Mouse (Mus musculus) liver, embryonic 13.5 days (tissue): ENCODE data around the gene Ccm2. TPM values are rescaled to one million over a fixed set of nuclear protein-coding genes. Genes with fewer than 3 reads are reported as not detected.

Experiments
- ATAC-seq: fragments of 200-750 bp; cut with Nextera tagmentation; 2 replicates; pipeline ENCODE4 v1.8.0; 2017; ENCODE audit warnings: low read depth, mild to moderate bottlenecking, moderate number of reproducible peaks, moderate library complexity
- DNase-seq: peaks from one replicate; pipeline ENCODE4 v3.0.0; 2022
- H3K27ac ChIP-seq: fragments of 300-500 bp; sonication (generic); 2 replicates; pipeline ENCODE4 v1.5.1; 2015; ENCODE audit warnings: moderate library complexity, mild to moderate bottlenecking, inconsistent platforms
- H3K27me3 ChIP-seq: fragments of 300-500 bp; sonication (generic); 2 replicates; pipeline ENCODE4 v1.6.1; 2015; ENCODE audit warnings: mild to moderate bottlenecking, inconsistent platforms
- H3K36me3 ChIP-seq: fragments of 300-500 bp; sonication (generic); 2 replicates; pipeline ENCODE4 v1.6.1; 2015; ENCODE audit warnings: mild to moderate bottlenecking, inconsistent platforms
- H3K4me1 ChIP-seq: fragments of 300-500 bp; sonication (generic); replicated peaks from 2 replicates; pipeline ENCODE4 v1.6.1; 2015; ENCODE audit warnings: inconsistent platforms
- H3K4me2 ChIP-seq: fragments of 300-500 bp; sonication (generic); 2 replicates; pipeline ENCODE4 v1.6.1; 2015; ENCODE audit warnings: inconsistent platforms, mild to moderate bottlenecking, moderate library complexity
- H3K4me3 ChIP-seq: fragments of 300-500 bp; sonication (generic); replicated peaks from 2 replicates; pipeline ENCODE4 v1.5.1; 2015; ENCODE audit warnings: mild to moderate bottlenecking, inconsistent platforms
- H3K9ac ChIP-seq: fragments of 300-500 bp; sonication (generic); 2 replicates; pipeline ENCODE4 v1.6.1; 2015; ENCODE audit warnings: mild to moderate bottlenecking, inconsistent platforms
- H3K9me3 ChIP-seq: fragments of 300-500 bp; sonication (generic); replicated peaks from 2 replicates; pipeline ENCODE4 v1.6.1; 2016; ENCODE audit warnings: inconsistent platforms
- WGBS: fragments of 180-500 bp; shearing (Covaris S2); methylation state at CpG from one replicate; pipeline ENCODE4 v1.1.7; 2015; ENCODE audit not compliant: insufficient replicate concordance; 5-methylcytosine and 5-hydroxymethylcytosine counted together
- polyA plus RNA-seq: library from polyadenylated mRNA; unstranded; fragments of >200 nt; fragmentation: Nextera tagmentation; extraction: Ambion mirVana; gene quantifications from 2 replicates; pipeline ENCODE4 v1.2.1, GENCODE M21; 2015

Gene Ccm2
- polyA plus RNA-seq, 1 experiment from 2014 or later: 46.1 TPM

DNA sequence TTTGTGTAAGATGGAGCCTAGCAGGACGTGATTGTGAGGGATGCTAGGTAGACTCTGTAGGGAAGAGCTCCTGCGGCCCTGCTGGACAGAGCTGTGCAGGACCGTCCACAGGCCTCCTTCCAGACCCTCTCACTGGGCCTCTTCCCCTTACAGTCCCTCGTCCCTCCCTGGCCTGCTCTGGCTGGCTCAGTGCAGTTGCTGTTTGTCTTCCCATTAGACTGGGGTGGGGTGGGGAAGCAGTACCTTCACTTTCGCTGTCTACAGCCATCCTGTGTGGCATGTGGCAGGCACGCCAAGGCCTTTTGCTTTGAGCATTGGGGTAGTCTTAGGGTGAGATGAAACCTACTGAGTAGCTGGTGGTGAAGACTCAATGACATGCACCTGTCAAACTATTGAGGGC lies 15.7 kb downstream of the Ccm2 start:
- Histone ChIP-seq H3K4me2 (peak overlapping the region; percentile 36), H3K4me1 (peaks cover 73% of the 10 kb centered on the region)
- peak; percentile 47 for ATAC-seq

DNA sequence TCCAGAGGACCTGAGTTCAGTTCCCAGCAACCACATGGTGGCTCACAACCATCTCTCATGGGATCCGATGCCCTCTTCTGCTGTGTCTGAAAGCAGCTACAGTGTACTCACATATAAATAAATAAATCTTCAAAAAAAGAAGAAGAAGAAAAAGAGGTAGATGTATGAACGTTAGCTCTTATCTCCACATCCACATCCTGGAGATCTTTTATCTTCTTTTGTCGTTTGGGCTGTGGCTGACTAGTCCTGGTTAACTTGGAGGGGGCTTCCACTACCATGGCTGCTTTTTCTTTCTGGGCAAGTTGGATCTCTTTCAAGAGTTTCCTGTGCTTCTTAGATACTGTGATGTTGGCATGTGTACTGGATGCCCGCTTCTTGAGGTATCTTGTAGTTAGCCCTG lies 16.5 kb downstream of the Ccm2 start:
- Histone ChIP-seq H3K9me3 (no peaks in the 10 kb centered on the region), H3K9ac (no peak overlapping the region), H3K4me3 (no peak overlapping the region), H3K27ac (no peak overlapping the region), H3K36me3 (peaks cover 25% of the 10 kb centered on the region), H3K4me1 (peaks cover 75% of the 10 kb centered on the region), H3K4me2 (no peak overlapping the region), H3K27me3 (no peaks in the 10 kb centered on the region)
- DNase-seq (no peak), ATAC-seq (no peak)
- WGBS: 48% methylated on average over 4 of the region's 4 CpGs

More for the DNA sequence above, 15.7 kb downstream of the Ccm2 start:
- H3K27me3 ChIP-seq: no peaks in the 10 kb centered on the region
- peaks cover 27% of the 10 kb centered on the region for H3K36me3 ChIP-seq
- H3K27ac ChIP-seq: peak overlapping the region; percentile 20; the same call in 1 of the 2 replicates
- DNase-seq: no peak
- H3K9ac ChIP-seq: 0 out of 2 replicates have a peak overlapping the region, but pooled peaks have one; percentile 11
- H3K9me3 ChIP-seq: no peaks in the 10 kb centered on the region
- 47% methylated on average over 6 of the region's 6 CpGs for WGBS
- peak overlapping the region; percentile 23; the same call in 1 of the 2 replicates for H3K4me3 ChIP-seq

DNA sequence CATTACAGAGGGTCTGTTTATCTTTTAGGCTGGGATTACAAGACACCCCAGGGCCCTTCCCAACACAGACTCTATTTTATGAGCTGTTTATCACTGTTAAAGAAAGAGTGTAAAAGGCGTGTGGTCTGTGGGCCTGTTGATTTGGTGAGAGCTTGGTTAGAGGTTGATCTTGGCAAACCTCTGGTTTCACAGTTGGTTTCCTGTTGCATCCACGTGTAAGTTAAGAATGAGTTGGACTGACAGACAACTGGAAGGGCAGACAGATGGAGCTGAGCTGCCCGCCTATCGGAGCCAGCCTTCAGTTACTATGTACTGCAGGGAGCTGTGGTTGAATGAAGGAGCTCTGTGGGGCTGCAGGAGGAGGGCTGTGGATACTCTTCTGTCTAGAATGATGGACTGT lies 19.8 kb downstream of the Ccm2 start:
- ATAC-seq (no peak), DNase-seq (no peak)
- peaks cover 66% of the 10 kb centered on the region for H3K4me1 ChIP-seq
- H3K4me2 ChIP-seq: no peak overlapping the region
- H3K4me3 ChIP-seq: no peak overlapping the region
- H3K9me3 ChIP-seq: no peaks in the 10 kb centered on the region
- peaks cover 42% of the 10 kb centered on the region for H3K36me3 ChIP-seq
- 43% methylated on average over 4 of the region's 4 CpGs for WGBS
- no peak overlapping the region for H3K9ac ChIP-seq
- peak overlapping the region; percentile 11; the same call in 1 of the 2 replicates for H3K27ac ChIP-seq
- H3K27me3 ChIP-seq: no peaks in the 10 kb centered on the region

DNA sequence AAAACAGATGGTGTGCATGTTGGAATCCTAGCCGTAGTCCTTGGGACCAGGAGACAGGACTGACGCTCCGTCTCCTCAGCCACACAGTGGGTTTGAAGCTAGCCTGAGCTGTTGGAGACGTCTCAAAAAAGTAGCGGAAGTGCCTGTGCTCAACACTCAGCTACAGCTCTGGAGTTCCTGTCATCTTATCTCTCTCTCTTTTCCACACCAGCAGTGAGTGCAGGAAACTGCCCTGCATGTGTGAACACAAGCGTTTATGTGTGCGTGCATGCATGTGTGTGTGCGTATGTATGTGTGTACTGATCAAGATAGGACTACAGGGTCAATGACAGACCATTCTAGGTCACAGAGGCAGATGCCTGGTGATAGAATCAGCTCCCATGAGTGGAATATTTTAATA lies 21.3 kb downstream of the Ccm2 start:
- H3K27me3 ChIP-seq: no peaks in the 10 kb centered on the region
- H3K4me3 ChIP-seq: no peak overlapping the region
- peaks cover 52% of the 10 kb centered on the region for H3K4me1 ChIP-seq
- WGBS: 28% methylated on average over 8 of the region's 8 CpGs
- ATAC-seq (peak; percentile 56), DNase-seq (no peak)
- peaks cover 53% of the 10 kb centered on the region for H3K36me3 ChIP-seq
- H3K9ac ChIP-seq: no peak overlapping the region
- peak overlapping the region; percentile 21 for H3K4me2 ChIP-seq
- H3K9me3 ChIP-seq: no peaks in the 10 kb centered on the region
- peak overlapping the region; percentile 67 for H3K27ac ChIP-seq

DNA sequence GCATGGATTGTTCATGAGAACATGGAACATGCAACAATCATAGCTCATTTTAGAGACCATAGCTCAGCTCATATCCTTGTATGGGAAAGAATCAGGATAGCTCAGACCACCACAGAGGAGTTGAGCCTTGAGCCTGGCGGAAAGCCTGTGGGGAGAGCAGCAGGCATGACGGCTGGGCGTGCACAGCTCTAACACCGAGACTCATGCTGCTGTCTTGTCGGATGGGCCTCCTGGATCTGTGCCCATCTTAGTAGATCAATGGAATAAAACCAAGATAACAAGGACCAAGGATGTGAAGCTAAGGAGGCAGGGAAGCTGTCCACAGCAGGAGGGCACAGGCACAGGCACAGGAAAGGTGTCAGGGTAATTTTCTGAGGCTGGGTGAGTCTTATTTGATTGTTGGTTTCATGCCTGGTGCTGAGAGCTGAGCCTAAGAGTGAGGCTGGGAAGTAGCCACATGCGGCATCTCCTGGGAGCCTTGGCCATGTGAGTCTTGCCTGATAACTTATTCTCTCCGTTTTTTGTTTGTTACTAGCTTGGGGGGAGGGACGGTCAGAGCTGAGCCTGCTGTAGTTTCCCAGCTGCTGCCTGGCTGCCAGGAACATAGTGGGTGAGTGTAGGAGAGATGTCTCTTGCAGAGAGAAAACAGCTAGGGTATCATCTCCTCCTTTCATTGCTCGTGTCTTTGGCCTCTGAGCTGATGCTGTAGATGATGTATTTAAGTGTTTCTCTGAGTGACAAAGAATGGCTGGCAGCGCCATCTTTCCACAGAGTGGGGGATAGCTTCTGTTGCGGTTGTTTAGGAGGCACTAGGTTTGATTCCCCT lies 22.1 kb downstream of the Ccm2 start:
- 48% methylated on average over 11 of the region's 11 CpGs for WGBS
- Histone ChIP-seq H3K9ac (peak overlapping the region; percentile 26; the same call in 1 of the 2 replicates), H3K4me3 (no peak overlapping the region), H3K9me3 (no peaks in the 10 kb centered on the region), H3K4me1 (peaks cover 45% of the 10 kb centered on the region), H3K27ac (peak overlapping the region; percentile 68), H3K36me3 (peaks cover 53% of the 10 kb centered on the region), H3K4me2 (peak overlapping the region; percentile 21; the same call in 1 of the 2 replicates), H3K27me3 (no peaks in the 10 kb centered on the region)
- DNase-seq (no peak), ATAC-seq (peak; percentile 27)

DNA sequence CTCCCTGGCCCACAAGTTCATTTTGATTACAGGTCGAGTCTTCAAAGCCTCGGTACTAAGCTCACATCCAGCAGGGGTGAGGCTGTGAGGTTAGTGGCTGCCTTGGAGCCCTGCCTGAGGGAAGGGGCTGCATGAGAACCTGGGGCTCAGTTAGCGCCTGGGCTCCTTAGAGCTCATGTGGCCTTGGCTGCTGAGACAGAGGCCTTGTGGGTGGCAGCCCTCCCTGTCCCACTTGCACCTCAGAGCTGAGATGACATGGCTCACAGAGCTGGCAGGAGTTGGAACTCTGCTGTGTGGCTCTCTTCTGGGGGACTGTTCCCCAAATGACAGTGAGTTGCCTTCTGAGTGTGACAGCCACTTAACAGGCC lies 22.7 kb downstream of the Ccm2 start:
- Histone ChIP-seq H3K36me3 (peaks cover 49% of the 10 kb centered on the region), H3K4me3 (no peak overlapping the region), H3K9me3 (no peaks in the 10 kb centered on the region), H3K27me3 (no peaks in the 10 kb centered on the region), H3K4me2 (no peak overlapping the region), H3K9ac (peak overlapping the region; percentile 26; the same call in 1 of the 2 replicates), H3K27ac (peak overlapping the region; percentile 68; the same call in 1 of the 2 replicates), H3K4me1 (peaks cover 45% of the 10 kb centered on the region)
- no peak; the same call in 1 of the 2 replicates for ATAC-seq
- 38% methylated on average over 3 of the region's 3 CpGs for WGBS
- DNase-seq: no peak

DNA sequence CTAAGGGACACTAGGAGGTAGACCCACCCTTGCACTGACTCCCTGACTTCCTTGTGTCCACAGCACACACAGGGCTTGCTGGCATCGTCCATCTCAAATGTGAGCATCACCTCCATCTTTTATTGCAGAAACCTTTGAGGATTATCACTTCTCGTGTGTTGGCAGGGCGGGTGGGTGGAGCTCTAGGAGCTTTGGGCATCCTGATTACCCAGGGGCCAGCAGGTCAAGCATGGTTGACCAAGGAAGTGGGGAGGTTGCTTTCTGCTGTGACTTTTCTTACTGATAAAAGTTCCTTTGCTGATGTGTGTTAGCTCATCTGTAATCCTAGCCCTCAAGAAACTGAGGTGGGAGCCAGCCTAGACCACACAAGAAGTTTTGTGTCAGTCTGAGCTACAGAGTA lies 29.5 kb downstream of the Ccm2 start:
- no peak overlapping the region for H3K9ac ChIP-seq
- no peaks in the 10 kb centered on the region for H3K27me3 ChIP-seq
- WGBS: 66% methylated on average over 3 of the region's 3 CpGs
- peaks cover 49% of the 10 kb centered on the region for H3K36me3 ChIP-seq
- no peak for ATAC-seq
- H3K4me2 ChIP-seq: no peak overlapping the region
- H3K27ac ChIP-seq: no peak overlapping the region
- no peak for DNase-seq
- H3K4me3 ChIP-seq: no peak overlapping the region
- peaks cover 5% of the 10 kb centered on the region; the same call in 1 of the 2 replicates for H3K4me1 ChIP-seq
- H3K9me3 ChIP-seq: no peaks in the 10 kb centered on the region

DNA sequence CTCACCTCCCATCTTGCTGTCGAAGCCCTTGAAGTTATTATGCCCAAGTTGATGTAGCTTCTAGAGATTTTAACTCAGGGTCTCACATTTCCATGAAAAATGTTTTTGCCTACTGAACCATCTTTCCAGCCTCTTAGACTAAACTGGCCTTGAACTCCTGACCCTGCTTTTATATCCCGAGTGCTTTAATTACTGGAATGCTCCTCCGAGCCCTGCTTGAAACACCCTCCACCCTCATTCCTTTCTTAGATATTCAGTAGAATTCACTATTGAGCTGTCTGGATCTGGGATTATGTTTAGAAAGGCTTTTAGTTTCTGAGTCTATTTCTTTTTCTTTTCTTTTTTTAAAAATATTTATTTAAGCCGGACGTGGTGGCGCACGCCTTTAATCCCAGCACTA lies 32.7 kb downstream of the Ccm2 start:
- H3K4me3 ChIP-seq: no peak overlapping the region
- no peaks in the 10 kb centered on the region for H3K27me3 ChIP-seq
- ATAC-seq: no peak
- DNase-seq: no peak
- H3K36me3 ChIP-seq: peaks cover 38% of the 10 kb centered on the region
- no peaks in the 10 kb centered on the region for H3K9me3 ChIP-seq
- no peak overlapping the region for H3K4me2 ChIP-seq
- 88% methylated on average over 7 of the region's 7 CpGs for WGBS
- no peak overlapping the region for H3K27ac ChIP-seq
- peaks cover 15% of the 10 kb centered on the region for H3K4me1 ChIP-seq
- no peak overlapping the region for H3K9ac ChIP-seq

DNA sequence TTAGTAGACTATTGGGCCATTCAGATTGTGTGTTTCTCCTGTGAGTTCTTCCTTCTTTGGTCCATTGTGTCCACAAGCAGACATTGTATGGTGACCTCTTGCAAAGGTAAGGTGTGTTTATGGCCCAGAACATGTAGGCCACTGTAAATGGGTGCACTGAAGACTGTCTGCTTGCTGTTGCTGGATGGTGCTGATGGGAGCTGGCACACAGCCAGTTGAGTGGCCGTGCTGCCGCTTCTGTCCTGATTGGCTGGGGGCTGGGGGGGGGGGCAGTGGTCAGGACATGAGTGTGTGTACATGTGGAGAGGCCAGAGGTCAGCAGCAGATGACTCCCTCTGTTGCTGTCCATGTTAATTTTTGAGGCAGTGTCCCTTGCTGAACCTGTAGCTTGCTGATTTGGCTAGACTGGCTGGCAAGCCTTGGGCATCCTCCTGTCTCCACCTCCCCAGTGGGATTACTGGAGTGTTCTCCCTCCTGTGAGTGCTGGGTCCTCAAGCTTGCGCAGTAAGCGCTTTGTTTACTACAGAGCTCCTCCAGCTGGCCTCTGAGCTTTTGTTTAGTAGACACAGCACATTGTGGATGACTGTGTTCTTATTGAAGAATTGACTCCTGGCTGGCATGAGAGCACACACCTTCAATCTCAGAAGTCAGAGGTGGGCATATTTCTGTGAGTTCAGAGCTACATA lies 33.5 kb downstream of the Ccm2 start:
- 91% methylated on average over 4 of the region's 4 CpGs for WGBS
- Histone ChIP-seq H3K4me3 (no peak overlapping the region), H3K9me3 (no peaks in the 10 kb centered on the region), H3K4me2 (no peak overlapping the region), H3K27me3 (no peaks in the 10 kb centered on the region), H3K36me3 (peaks cover 44% of the 10 kb centered on the region), H3K27ac (no peak overlapping the region), H3K9ac (no peak overlapping the region), H3K4me1 (peaks cover 19% of the 10 kb centered on the region)
- DNase-seq (no peak), ATAC-seq (no peak)

DNA sequence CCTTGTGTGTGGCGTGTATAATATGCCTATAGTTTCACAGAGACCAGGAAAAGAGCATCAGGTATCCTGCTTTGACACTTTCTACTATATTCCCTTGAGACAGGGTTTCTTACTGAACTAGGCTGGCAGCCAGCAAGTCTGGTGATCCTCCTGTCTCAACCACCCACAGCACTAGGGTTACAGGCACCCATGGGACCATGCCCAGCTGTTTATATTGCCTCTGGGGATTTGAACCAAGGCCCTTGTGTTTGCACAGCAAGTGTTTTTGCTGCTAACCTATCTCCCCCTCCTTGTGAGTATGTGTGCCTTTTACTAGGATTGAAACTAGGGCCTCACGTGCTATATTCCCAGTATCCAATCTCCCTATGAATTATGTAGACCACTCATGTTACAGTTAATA lies 34.9 kb downstream of the Ccm2 start:
- no peak for DNase-seq
- Histone ChIP-seq H3K9ac (no peak overlapping the region), H3K27me3 (no peaks in the 10 kb centered on the region), H3K36me3 (peaks cover 42% of the 10 kb centered on the region), H3K4me2 (no peak overlapping the region), H3K9me3 (no peaks in the 10 kb centered on the region), H3K27ac (no peak overlapping the region; the same call in 1 of the 2 replicates), H3K4me1 (peaks cover 33% of the 10 kb centered on the region), H3K4me3 (no peak overlapping the region)
- WGBS: 83% methylated on average over 2 of the region's 2 CpGs
- no peak for ATAC-seq

DNA sequence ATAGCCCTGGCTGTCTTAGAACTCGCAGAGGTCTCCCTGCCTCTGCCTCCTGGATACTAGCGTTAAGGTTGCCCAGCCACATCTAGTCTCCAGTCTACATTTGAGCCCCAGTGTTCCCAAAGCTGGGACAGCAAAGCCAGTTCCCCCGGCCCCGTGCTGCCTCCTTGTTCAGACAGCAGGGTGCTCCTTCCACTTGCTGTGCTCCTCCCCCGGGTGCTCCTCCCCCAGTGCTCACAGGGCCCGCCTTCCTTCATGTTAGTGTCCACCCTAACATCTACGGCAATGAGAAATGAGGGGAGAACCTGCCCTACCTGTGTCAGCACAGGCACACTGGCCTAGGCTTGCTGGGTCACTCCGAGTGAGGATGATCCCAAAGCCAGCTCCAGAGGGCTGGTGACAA lies 39.1 kb downstream of the Ccm2 start:
- 0 out of 2 replicates have a peak overlapping the region, but pooled peaks have one; percentile 42 for H3K9ac ChIP-seq
- H3K9me3 ChIP-seq: no peaks in the 10 kb centered on the region
- DNase-seq (no peak), ATAC-seq (no peak)
- H3K4me3 ChIP-seq: no peak overlapping the region
- WGBS: 79% methylated on average over 8 of the region's 8 CpGs
- peak overlapping the region; percentile 95 for H3K27ac ChIP-seq
- H3K4me1 ChIP-seq: peaks cover 67% of the 10 kb centered on the region
- no peak overlapping the region for H3K4me2 ChIP-seq
- peaks cover 68% of the 10 kb centered on the region for H3K36me3 ChIP-seq
- no peaks in the 10 kb centered on the region for H3K27me3 ChIP-seq
